Mouse (Mus musculus): ENCODE data around the gene 1700016D06Rik.

Gene 1700016D06Rik

DNA sequence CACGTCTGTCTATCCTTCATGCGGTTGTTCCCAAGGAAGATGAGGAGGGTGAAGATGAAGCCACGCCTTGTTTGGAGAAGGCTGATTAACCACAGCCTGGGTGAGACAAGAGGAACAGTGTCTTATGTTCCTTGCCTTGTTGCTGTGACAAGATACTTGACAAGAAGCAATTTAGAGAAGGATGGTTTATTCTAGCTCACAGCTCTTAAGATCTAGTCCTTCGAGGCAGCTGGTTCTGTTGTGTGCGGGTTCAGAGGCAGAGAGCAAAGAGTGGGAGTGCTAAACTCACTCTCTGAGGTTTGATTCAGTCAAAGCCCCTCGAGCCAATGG, at the start of gene 1700016D06Rik:
Gene 1700016D06Rik, minus strand, starts transcription at position 31 of the 330 bp plus-strand sequence.
- DNase-seq (ENCODE audit: low spot score): no peak

DNA sequence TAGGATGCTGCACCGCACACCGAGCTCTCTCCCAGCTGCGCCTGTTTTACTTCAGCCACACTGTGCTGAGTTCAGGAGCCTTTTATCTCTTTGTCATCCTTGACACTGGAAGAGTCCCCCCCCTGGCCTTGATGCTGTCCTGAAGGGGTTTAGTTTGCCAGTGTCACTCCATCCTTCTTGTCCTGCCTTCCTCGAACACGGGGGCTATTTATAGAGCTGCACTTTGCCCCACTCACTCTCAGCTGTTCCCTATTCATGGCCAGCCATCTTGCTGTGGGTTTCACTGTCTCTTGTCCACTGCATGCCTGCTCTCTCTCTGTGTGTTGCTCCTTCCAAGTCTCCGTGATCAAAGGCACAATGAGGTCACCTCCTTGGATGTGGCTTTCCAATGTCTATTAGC, 48.6 kb upstream of the 1700016D06Rik start:
- DNase-seq (ENCODE audit: low spot score): no peak

DNA sequence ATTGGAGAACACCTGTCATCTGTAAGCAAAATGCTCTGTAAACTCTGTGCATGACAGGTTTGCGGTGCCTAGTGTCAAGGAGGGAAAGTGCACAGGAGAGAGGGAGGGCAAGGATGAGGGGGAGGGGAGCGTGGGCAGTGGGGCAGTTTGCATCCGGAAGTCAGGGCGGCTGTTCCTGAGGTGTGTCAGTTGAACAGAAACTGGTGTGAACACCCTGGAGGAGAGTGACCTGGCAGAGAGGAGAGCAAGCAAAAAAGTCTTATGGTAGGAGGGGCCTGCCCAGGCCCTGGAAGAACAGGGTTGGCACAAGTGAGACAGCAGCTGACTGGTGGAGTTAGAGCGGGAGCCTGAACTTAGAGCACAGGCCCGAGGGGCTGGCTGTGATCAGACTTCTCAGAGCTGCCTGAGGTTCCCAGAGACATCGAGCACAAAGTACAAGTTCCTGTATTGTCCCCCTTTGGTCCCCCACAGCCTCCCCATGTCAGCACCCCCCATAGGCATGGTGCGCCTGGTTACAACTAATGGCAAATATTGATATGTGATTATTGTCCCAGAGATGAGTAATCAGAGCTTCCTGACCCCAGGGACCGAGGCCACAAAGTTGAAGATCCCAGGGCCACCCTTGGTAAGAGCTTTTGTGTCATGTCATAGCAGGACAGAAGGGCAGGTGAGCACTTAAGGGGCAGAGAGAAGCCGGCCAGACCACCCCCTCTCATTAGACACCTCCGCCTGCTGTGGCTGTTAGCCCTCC, 46.2 kb upstream of the 1700016D06Rik start:
- DNase-seq (ENCODE audit: low spot score): no peak

GRCm38 (mm10) chr8:11743580-11743979, 42.7 kb upstream of the 1700016D06Rik start:
- no peak for DNase-seq (ENCODE audit: low spot score)

DNA sequence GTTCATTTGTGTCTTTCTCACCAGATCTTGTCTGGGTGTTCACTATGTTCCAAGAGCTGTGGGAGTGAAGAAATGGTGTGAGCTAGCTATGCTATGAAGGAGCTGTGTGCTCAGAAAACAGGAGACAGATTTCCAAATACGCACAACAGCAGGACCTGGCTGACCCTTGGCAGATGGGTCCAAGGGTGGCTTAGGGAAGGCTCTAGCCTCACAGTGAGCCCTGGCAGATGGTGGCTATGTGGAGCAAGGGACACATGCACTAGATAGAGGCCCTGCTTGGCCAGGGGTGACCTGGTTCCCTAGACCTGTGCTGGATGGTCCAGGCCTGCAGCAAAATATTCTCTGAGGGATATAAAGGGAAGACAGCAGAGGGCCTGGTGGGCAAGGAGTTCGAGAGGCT, 40.0 kb upstream of the 1700016D06Rik start:
- no peak for DNase-seq (ENCODE audit: low spot score)

DNA sequence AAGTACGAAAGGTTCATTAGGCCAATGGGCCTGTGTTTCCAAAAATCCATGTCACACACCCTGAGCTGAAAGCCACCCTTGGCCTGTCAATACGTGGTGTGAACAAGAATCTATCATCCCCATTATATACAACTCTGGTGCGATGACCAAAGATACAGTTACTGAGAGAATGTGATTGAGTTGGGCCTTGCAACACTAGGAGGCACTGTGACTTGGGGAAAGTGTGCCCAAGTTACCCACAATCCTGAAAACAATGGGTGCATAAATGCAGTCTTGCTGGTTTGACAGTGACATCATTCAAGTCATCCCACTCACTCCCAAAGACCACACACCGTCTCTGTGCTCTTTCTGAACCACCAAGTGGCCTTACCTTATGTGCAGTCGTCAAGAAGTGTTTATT, 38.2 kb upstream of the 1700016D06Rik start:
- DNase-seq (ENCODE audit: low spot score): no peak

- DNase-seq (ENCODE audit: low spot score): no peak
Observed at GRCm38 (mm10) chr8:11737096-11737495, 36.2 kb upstream of the 1700016D06Rik start.

- no peak for DNase-seq (ENCODE audit: low spot score)
Observed at GRCm38 (mm10) chr8:11735672-11736235, 34.9 kb upstream of the 1700016D06Rik start.

DNA sequence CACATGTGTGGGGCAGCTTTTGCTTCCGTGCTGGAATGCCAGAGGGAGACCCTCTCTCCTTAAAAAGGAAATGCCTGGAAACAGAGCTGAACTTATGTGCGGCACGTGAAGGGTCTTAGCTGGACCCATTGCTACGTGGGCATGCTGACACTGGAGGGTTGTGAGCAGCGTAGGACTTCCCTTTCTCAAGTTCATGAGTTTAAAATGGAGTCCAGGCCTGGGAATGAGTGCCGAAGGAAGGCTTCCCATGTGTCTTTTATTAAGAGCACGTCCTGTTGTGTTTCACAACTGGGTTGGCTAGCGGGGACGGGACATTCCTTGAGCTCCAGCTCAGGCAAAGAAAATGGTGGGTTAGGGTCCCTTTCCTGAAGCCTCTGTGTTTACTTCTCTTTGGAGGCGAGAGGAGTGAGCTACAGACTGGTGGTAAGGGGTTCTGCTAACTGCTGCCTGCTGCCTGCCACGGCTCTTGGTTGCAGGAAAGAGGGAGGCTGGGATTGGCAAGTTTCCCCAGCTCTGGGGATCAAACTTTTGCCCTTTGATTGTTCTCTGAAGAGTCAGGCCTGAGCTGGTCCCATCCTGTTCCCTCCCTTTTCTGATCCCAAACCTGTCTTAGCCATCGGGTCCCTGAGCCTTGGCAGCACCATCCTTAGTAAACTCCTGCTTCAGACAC, 29.5 kb upstream of the 1700016D06Rik start:
- DNase-seq (ENCODE audit: low spot score): no peak

GRCm38 (mm10) chr8:11728482-11729295, 27.8 kb upstream of the 1700016D06Rik start:
- no peak for DNase-seq (ENCODE audit: low spot score)

DNA sequence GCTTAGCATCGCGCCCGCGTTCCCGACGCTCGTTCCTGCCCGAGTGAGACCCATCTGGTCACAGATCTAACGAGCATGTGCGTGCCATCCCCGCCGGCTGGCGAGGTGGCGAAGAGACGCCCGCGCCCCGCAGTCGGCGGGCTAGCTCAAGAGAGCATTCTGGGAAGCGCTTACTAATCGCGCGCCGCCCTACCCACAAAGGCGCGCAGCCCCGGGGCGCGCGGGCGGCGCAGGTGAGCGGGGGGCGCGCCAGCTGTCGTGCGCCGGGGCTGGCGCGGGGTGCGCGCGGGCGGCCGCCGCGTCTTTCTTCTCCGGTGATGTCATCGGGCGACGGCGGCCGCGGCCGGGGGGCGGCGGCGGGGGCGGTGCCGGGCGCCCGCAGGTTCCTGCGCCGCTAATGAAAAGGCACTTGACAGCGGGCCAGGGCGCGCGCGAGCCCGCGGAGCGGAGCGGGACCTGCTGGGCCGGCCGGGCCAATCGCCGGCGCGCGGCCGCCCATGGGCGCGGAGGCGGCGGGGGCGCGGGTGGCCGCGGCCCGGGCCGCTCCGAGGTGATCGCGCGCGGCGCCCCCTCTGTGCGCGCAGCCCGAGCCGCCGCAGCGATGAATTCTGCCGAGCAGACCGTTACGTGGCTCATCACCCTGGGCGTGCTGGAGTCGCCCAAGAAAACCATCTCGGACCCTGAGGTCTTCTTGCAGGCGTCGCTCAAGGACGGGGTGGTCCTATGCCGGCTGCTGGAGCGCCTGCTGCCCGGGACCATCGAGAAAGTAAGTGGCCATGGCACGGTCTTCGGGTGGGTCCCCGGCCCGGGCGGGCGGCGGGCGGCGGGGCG, 27.0 kb upstream of the 1700016D06Rik start, which contains the start of gene Arhgef7:
Gene Arhgef7, plus strand, starts transcription at position 71 of the 831 bp plus-strand sequence.
- DNase-seq (ENCODE audit: low spot score): no peak

- no peak for DNase-seq (ENCODE audit: low spot score)
Observed at GRCm38 (mm10) chr8:11727273-11727650, 26.4 kb upstream of the 1700016D06Rik start.

- DNase-seq (ENCODE audit: low spot score): no peak
Observed at GRCm38 (mm10) chr8:11717194-11717593, 16.3 kb upstream of the 1700016D06Rik start.

GRCm38 (mm10) chr8:11712244-11712643, 11.4 kb upstream of the 1700016D06Rik start:
- DNase-seq (ENCODE audit: low spot score): no peak

- DNase-seq (ENCODE audit: low spot score): no peak
Observed at GRCm38 (mm10) chr8:11710415-11710814, 9.6 kb upstream of the 1700016D06Rik start.

DNA sequence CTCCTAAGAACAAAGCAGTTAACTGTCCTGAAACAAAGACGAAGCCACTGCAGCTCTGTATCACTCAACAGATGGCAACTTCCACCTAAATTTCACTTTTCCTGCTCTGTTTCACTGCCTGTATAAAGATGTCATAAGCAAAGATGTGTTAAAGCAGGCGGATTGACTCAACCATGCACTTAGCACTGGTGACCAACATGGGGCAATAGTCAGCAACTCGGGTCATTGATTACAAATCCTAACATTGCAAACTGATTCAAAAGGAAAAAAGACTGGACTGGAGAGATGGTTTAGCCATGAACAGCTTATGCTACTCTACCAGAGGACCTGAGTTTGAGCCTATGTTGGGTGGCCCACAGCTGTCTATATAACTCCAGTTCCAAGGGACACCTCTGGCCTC, 8.7 kb upstream of the 1700016D06Rik start:
- no peak for DNase-seq (ENCODE audit: low spot score)

- no peak for DNase-seq (ENCODE audit: low spot score)
Observed at GRCm38 (mm10) chr8:11708815-11709214, 8.0 kb upstream of the 1700016D06Rik start.

- DNase-seq (ENCODE audit: low spot score): no peak
Observed at GRCm38 (mm10) chr8:11707701-11708100, 6.8 kb upstream of the 1700016D06Rik start.

- DNase-seq (ENCODE audit: low spot score): no peak
Observed at GRCm38 (mm10) chr8:11705818-11706217, 5.0 kb upstream of the 1700016D06Rik start.

DNA sequence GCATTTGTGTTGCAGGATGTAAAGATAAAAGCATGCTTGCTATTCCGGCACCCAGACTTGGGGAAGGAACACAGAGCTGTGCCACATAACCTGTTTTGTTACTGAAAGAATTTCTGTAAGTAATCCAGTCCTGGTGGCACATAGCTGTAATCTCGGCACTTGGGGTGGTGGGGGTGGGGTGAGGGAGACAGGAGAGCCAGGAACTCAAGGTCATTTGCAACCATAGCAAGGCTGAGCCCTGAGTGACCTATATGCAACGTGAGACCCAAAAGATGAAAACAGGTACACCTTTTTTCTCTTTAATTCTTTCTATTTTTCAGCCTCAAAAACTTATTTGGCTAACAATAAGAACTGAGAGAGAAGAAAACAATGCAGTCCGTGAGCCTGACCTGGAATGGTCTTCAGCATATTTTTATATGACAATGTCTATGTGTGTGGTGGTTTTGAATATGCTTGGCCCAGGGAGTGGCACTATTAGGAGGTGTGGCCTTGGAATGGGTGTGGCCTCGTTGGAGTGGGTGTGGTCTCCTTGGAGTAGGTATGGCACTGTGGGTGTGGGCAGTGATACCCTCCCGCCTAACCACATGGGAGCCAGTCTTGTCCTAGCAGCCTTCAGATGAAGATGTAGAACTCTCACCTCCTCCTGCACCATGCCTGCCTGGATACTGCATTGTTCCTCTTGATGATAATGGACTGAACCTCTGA, 4.0 kb upstream of the 1700016D06Rik start:
- no peak for DNase-seq (ENCODE audit: low spot score)

DNA sequence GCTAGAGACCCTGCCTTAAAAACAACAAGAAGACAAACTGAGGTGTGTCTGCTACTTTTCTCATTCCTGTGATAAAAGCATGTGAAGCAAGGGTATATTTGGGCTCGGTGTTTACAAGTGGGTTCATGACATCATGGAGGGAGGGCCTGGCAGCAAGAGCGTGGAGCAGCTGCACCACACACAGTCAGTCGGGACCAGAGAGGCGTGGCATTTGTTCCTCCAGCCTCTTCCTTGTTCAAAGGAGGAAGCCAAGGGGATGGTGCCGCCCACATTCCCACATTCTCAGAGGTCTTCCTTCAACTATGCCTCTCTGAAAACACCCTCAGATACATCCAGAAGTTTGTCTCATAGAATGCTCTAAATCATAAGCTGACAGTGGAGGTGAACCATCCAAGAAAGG, 2.9 kb upstream of the 1700016D06Rik start:
- no peak for DNase-seq (ENCODE audit: low spot score)

All from testis, postnatal 14 days (tissue).